Comparison of ENCODE assay signal across 16 mouse cellular contexts in the genomic region with DNA sequence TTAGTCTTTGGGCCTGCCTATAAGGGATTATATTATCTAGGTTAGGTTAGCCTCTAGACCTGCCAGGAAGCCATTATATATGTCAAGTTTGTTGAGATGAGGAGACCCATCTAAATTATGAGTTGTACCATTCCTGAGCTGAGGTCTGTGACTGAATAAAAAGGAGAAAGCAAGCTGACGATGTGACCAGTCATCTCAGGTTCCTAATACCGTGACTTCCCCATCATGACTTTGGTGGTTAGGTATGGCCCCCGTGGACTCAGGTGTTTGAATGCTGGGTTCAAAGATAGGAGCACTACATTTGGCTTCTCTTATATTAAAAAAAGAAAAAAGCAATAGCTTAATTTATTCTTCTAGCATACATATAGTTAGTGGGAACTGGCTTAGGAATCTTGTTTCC.
"Had no signal": no experiment of that assay in that cellular context is flagged by ENCODE, and none has a peak within 500 bp of the region (broad histone marks: within the 10 kb centered on the region; RNA-seq: fewer than 3 reads in every experiment).

No protein-coding gene starts in this region.

- DNase-seq: retina, postnatal 1 day; right cerebral cortex, adult 18-20 months; right cerebral cortex, postnatal 14 days; right cerebral cortex, postnatal 25 days; right cerebral cortex, postnatal 4 days; spleen, adult 18-20 months; thymus, adult 18-20 months; thymus, adult 2 months; thymus, postnatal 14 days; thymus, postnatal 25 days; thymus, postnatal 36 days; thymus, postnatal 4 days had no signal

- H3K4me3 ChIP-seq: neural tube, embryonic 13.5 days; neural tube, embryonic 15.5 days; stomach, embryonic 15.5 days had no signal

- H3K36me3 ChIP-seq: neural tube, embryonic 13.5 days; neural tube, embryonic 15.5 days; stomach, embryonic 15.5 days had no signal

- H3K27ac ChIP-seq: neural tube, embryonic 13.5 days; neural tube, embryonic 15.5 days; stomach, embryonic 15.5 days; stomach, postnatal 0 days had no signal

- H3K27me3 ChIP-seq: neural tube, embryonic 13.5 days; neural tube, embryonic 15.5 days; stomach, embryonic 15.5 days had no signal

- H3K9me3 ChIP-seq: neural tube, embryonic 13.5 days; neural tube, embryonic 15.5 days; stomach, embryonic 15.5 days had no signal

- H3K4me2 ChIP-seq: neural tube, embryonic 13.5 days; neural tube, embryonic 15.5 days; stomach, embryonic 15.5 days had no signal

- H3K9ac ChIP-seq: neural tube, embryonic 13.5 days; neural tube, embryonic 15.5 days; stomach, embryonic 15.5 days had no signal

- H3K4me1 ChIP-seq: stomach, embryonic 15.5 days had no signal
